Mouse (Mus musculus): ENCODE results near the gene Ackr1. TPM values are rescaled to one million over a fixed set of nuclear protein-coding genes. Genes with fewer than 3 reads are reported as not detected.

The Ackr1 gene
- total and polyA plus RNA-seq, 2 experiments: 0.92 to 4.1 TPM

Other genes with a start within 250 kb of the Ackr1 start
- not detected in 2 replicates for gene Olfr1408, start 196.4 kb downstream of the Ackr1 start, total RNA-seq (2014; rRNA removed)
- gene Olfr1408, start 196.4 kb downstream of the Ackr1 start, polyA plus RNA-seq (2012; rRNA removed): not detected in 2 replicates
- not detected in 2 replicates for gene Olfr1406, start 143.1 kb downstream of the Ackr1 start, total RNA-seq (2014; rRNA removed)
- gene Olfr1406, start 143.1 kb downstream of the Ackr1 start, polyA plus RNA-seq (2012; rRNA removed): not detected in 2 replicates
- not detected in 2 replicates for gene Olfr218, start 135.9 kb downstream of the Ackr1 start, total RNA-seq (2014; rRNA removed)
- not detected in 2 replicates for gene Olfr218, start 135.9 kb downstream of the Ackr1 start, polyA plus RNA-seq (2012; rRNA removed)
- not detected in 2 replicates for gene Olfr1404, start 121.4 kb downstream of the Ackr1 start, total RNA-seq (2014; rRNA removed)
- gene Olfr1404, start 121.4 kb downstream of the Ackr1 start, polyA plus RNA-seq (2012; rRNA removed): not detected in 2 replicates
- not detected in 2 replicates for gene Fcer1a, start 106.5 kb downstream of the Ackr1 start, total RNA-seq (2014; rRNA removed)
- gene Fcer1a, start 106.5 kb downstream of the Ackr1 start, polyA plus RNA-seq (2012; rRNA removed): not detected in 2 replicates
- not detected in 2 replicates for gene Olfr418, start 67.7 kb downstream of the Ackr1 start, total RNA-seq (2014; rRNA removed)
- gene Olfr418, start 67.7 kb downstream of the Ackr1 start, polyA plus RNA-seq (2012; rRNA removed): not detected in 2 replicates
- not detected in 2 replicates for gene Mptx2, start 56.0 kb downstream of the Ackr1 start, total RNA-seq (2014; rRNA removed)
- gene Mptx2, start 56.0 kb downstream of the Ackr1 start, polyA plus RNA-seq (2012; rRNA removed): not detected in 2 replicates
- 3.0 and 3.4 TPM in 2 replicates for gene Aim2, start 17.1 kb upstream of the Ackr1 start, total RNA-seq (2014; rRNA removed)
- gene Aim2, start 17.1 kb upstream of the Ackr1 start, polyA plus RNA-seq (2012; rRNA removed): 0.12 and 0.44 TPM in 2 replicates
- gene Cadm3, start 33.9 kb upstream of the Ackr1 start, total RNA-seq (2014; rRNA removed): 3.0 and 6.2 TPM in 2 replicates
- gene Cadm3, start 33.9 kb upstream of the Ackr1 start, polyA plus RNA-seq (2012; rRNA removed): 9.2 and 10.4 TPM in 2 replicates
- gene Ifi206, start 157.3 kb upstream of the Ackr1 start, total RNA-seq (2014; rRNA removed): 0.67 and 1.4 TPM in 2 replicates
- gene Ifi206, start 157.3 kb upstream of the Ackr1 start, polyA plus RNA-seq (2012; rRNA removed): 0.26 and 1.3 TPM in 2 replicates
- gene Ifi214, start 202.2 kb upstream of the Ackr1 start, total RNA-seq (2014; rRNA removed): 0.13 and 0.37 TPM in 2 replicates
- gene Ifi214, start 202.2 kb upstream of the Ackr1 start, polyA plus RNA-seq (2012; rRNA removed): not detected in 2 replicates